Mouse (Mus musculus) embryonic facial prominence, embryonic 14.5 days (tissue): ENCODE measurements around the gene Mtcl1. TPM values are rescaled to one million over a fixed set of nuclear protein-coding genes. Genes with fewer than 3 reads are reported as not detected.

Source experiments
- ATAC-seq: fragments of 200-750 bp; cut with Nextera tagmentation; 2 replicates; pipeline ENCODE4 v1.8.0; 2017; ENCODE audit warnings: low read depth, moderate number of reproducible peaks, moderate TSS enrichment
- DNase-seq: peaks from one replicate; pipeline ENCODE4 v3.0.0-alpha.2; 2015; ENCODE audit warnings: low spot score
- H3K27ac ChIP-seq: fragments of 300-500 bp; sonication (generic); replicated peaks from 2 replicates; pipeline ENCODE4 v1.5.1; 2014; ENCODE audit warnings: low read depth, mild to moderate bottlenecking, low read length, moderate library complexity
- H3K27me3 ChIP-seq: fragments of 300-500 bp; sonication (generic); replicated peaks from 2 replicates; pipeline ENCODE4 v1.6.1; 2014; ENCODE audit warnings: low read length; ENCODE audit not compliant: control insufficient read depth, insufficient read depth
- H3K36me3 ChIP-seq: fragments of 300-500 bp; sonication (generic); 2 replicates; pipeline ENCODE4 v1.6.1; 2014; ENCODE audit warnings: low read length, mixed read lengths; ENCODE audit not compliant: control insufficient read depth, insufficient read depth
- H3K4me1 ChIP-seq: fragments of 300-500 bp; sonication (generic); 2 replicates; pipeline ENCODE4 v1.6.1; 2014; ENCODE audit warnings: antibody characterized with exemption, low read length; ENCODE audit not compliant: control insufficient read depth, insufficient read depth
- H3K4me2 ChIP-seq: fragments of 300-500 bp; sonication (generic); 2 replicates; pipeline ENCODE4 v1.6.1; 2014; ENCODE audit warnings: low read depth, mild to moderate bottlenecking, low read length, moderate library complexity, mixed read lengths
- H3K4me3 ChIP-seq: fragments of 300-500 bp; sonication (generic); 2 replicates; pipeline ENCODE4 v1.5.1; 2014; ENCODE audit warnings: low read depth, mild to moderate bottlenecking, low read length
- H3K9ac ChIP-seq: fragments of 300-500 bp; sonication (generic); 2 replicates; pipeline ENCODE4 v1.6.1; 2014; ENCODE audit warnings: low read depth, mild to moderate bottlenecking, low read length, moderate library complexity, mixed read lengths
- H3K9me3 ChIP-seq: fragments of 300-500 bp; sonication (generic); 2 replicates; pipeline ENCODE4 v1.6.1; 2016; ENCODE audit warnings: low read length; ENCODE audit not compliant: control insufficient read depth
- WGBS: fragments of 180-500 bp; shearing (Covaris S2); extraction: QIAGEN DNeasy Blood & Tissue Kit; methylation state at CpG from one replicate; pipeline ENCODE4 v1.1.7; 2014; 5-methylcytosine and 5-hydroxymethylcytosine counted together
- polyA plus RNA-seq: library from polyadenylated mRNA; unstranded; fragments of >200 nt; fragmentation: Nextera tagmentation; extraction: Ambion mirVana; gene quantifications from 2 replicates; pipeline ENCODE4 v1.2.1, GENCODE M21; 2014

Mtcl1 gene
- polyA plus RNA-seq, 1 experiment from 2014 or later, result 8.8 TPM

DNA sequence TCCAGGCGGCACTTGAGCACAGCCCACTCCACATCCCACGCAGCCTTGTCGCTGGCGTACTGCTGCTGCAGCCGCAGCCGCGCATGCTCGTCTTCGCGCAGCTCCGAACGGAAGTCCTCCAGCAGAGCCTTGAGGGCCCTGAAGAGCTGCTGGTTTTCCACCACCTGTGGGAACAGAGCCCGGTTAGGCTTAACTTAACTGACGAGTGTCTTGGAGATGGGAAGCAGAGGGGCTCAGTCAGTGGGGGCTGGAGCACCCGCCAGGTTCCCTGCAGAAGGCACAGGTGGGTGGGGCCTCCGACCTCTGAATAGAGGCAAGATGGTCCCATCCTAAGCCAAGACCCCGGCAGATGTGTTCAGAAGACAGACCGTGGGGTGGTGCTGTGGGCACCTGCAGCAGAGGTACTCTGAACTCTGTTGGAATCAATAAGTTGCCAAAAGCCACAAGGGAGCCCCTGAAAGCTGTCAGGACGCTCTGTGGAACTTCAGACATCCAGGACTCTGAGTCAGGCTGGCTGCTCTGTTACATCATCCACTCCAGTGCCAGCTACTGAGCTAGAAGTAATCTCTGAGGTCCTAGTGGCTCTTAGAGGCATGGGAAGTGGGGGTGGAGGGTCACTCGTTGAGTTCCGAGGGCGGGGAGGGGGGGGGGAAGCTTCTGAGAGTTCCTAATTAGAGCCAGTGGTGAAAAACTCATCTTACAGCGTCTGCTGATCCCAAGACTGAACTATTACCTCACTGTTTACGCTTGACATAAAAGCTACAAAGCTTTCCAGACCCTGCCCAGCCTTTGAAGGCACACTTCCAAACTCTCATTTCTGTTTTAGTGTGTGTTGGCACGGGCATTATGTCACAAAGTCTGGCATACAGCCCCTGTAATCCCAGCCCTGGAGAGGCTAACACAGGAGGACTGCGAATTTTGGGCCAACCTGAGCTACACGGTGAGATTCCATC, 91.2 kb downstream of the Mtcl1 start:
- no peak overlapping the region for H3K4me3 ChIP-seq
- no peaks in the 10 kb centered on the region for H3K27me3 ChIP-seq
- 77% methylated on average over 27 of the region's 27 CpGs for WGBS
- H3K4me1 ChIP-seq, result no peaks in the 10 kb centered on the region
- 0 out of 2 replicates have a peak, but pooled peaks cover 3% of the 10 kb centered on the region for H3K36me3 ChIP-seq
- H3K27ac ChIP-seq, result no peak overlapping the region
- ATAC-seq, result peak; percentile 53; the same call in 1 of the 2 replicates
- DNase-seq, result peak; percentile 68
- no peak overlapping the region for H3K9ac ChIP-seq
- H3K9me3 ChIP-seq, result no peaks in the 10 kb centered on the region
- no peak overlapping the region for H3K4me2 ChIP-seq

DNA sequence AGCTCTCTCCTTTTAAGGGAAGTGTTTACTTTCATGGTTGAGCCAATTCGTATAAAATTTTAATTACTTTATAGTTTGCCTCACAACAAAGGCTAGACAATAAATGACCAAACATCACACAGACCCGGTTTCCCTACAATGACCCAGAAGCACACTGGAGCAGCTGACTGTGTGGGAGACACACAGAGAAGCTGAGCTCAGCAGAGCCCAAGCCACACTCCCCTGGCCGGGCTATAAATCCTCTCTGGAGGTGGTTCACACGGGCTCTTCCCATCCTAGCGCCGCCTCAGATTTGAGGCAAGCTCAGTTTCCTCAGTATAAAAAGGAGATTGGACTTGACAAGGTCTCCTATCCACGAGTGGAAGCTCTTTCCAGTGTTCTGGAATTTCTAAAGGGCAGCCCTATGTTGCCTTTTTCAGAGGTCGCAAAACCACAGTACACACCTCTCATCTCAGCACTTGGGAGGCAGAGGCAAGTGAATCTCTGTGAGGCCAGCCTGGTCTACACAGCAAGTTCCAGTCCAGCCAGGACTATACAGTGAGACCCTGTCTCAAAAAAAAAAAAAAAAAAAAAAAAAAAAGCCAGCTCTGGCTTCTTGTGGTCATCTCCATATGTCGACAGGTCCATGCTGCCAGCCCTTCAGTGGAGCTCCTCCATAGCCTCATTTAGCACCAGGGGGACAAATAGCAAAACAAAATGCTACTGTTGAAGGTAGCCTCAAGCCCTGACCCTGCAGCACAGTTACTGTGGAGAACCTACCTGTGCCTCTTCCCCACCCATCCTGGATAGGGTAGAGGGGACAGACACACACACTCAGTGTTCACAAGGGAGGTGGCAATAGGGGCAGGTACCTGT, 92.2 kb downstream of the Mtcl1 start:
- H3K9me3 ChIP-seq, result no peaks in the 10 kb centered on the region
- H3K4me1 ChIP-seq, result no peaks in the 10 kb centered on the region
- H3K27ac ChIP-seq, result no peak overlapping the region
- H3K4me2 ChIP-seq, result no peak overlapping the region
- WGBS, result 82% methylated on average over 9 of the region's 9 CpGs
- 0 out of 2 replicates have a peak, but pooled peaks cover 3% of the 10 kb centered on the region for H3K36me3 ChIP-seq
- no peak for ATAC-seq
- no peak overlapping the region for H3K4me3 ChIP-seq
- DNase-seq, result no peak
- no peak overlapping the region for H3K9ac ChIP-seq
- H3K27me3 ChIP-seq, result no peaks in the 10 kb centered on the region

DNA sequence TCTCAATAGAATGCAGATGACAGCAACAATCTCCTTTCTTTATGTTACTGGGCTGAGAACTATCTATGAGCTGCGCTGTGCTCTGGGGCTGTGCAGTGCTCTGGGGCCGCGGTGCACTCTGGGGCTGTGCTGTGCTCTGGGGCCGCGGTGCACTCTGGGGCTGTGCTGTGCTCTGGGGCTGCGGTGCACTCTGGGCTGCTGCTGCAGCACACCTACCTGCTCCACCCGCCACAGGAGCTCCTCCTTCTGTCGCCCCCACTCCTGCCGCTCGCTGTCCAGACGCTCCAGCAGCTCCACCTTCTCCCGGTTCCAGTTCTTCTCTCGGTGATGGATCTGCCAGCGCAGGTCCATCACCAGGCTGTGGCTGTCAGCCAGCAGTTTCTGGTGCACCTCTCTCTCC, 95.6 kb downstream of the Mtcl1 start:
- H3K9ac ChIP-seq, result no peak overlapping the region
- 0 out of 2 replicates have a peak, but pooled peaks cover 14% of the 10 kb centered on the region for H3K4me1 ChIP-seq
- H3K4me2 ChIP-seq, result no peak overlapping the region
- H3K27ac ChIP-seq, result no peak overlapping the region
- H3K4me3 ChIP-seq, result no peak overlapping the region
- no peak for DNase-seq
- H3K27me3 ChIP-seq, result no peaks in the 10 kb centered on the region
- ATAC-seq, result no peak
- H3K9me3 ChIP-seq, result no peaks in the 10 kb centered on the region
- H3K36me3 ChIP-seq, result 0 out of 2 replicates have a peak, but pooled peaks cover 3% of the 10 kb centered on the region
- WGBS, result 79% methylated on average over 12 of the region's 14 CpGs

DNA sequence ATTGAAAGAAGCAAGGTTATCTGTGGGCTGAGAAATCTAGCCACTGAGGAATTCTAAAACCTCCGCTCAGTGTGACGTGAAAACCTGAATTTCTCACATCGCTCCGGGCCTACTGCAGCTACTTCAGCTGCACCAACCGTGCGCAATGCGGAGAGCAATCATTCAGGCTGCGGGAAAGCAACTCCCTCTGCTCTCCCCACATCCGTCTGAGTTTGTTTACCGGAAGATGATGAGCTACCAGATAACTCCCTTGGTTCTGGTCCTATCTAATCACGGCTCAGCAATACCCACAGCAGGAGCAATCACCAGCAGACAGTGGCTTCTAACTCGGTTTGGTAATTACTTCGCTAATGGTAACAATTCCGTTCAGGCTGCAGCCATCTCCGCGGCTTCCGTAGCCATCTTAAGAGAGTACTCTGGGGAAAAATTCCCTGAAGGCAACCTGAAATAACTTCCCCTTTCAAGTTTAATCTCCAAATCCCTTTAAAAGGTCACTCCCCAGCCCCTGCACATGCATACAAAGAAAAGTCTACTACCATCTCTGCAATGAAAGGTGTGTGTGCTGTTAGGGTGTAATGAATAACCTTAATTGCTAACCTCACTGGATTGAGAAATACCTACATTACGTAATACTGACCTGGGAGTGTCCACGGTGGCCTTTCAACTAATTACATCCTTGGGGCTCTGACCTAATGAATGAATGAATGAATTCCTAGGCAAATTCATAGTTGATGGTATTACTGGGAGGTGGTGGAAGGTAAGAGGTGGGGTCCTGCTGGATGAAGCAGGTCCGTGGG, 96.5 kb downstream of the Mtcl1 start:
- no peak for DNase-seq
- Histone ChIP-seq H3K4me3 (no peak overlapping the region), H3K9me3 (no peaks in the 10 kb centered on the region), H3K4me1 (0 out of 2 replicates have a peak, but pooled peaks cover 14% of the 10 kb centered on the region), H3K4me2 (no peak overlapping the region), H3K36me3 (0 out of 2 replicates have a peak, but pooled peaks cover 3% of the 10 kb centered on the region), H3K27me3 (no peaks in the 10 kb centered on the region), H3K9ac (no peak overlapping the region), H3K27ac (no peak overlapping the region)
- 66% methylated on average over 20 of the region's 20 CpGs for WGBS
- ATAC-seq, result peak; percentile 24; the same call in 1 of the 2 replicates

DNA sequence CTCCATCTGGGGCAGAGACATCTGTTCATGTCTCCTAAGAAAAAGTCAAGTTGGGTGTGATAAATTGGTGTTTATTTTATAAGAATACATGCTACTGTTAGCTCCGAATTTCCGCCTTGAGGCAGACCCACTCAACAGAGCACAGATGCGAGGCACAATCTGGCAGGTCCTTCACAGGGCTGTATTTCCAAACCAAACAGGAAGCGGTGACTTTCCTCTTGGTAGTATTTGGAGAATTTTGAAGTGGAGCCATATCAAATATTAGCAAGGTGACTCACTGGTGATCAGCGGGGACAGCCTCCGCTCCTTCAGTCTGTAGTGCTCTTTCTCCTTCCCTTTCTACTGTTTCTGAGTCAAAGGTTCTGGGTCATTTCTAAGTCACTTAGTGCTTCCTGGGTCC, 97.3 kb downstream of the Mtcl1 start:
- H3K27ac ChIP-seq, result no peak overlapping the region
- WGBS, result 69% methylated on average over 6 of the region's 6 CpGs
- no peak for ATAC-seq
- 0 out of 2 replicates have a peak, but pooled peaks cover 3% of the 10 kb centered on the region for H3K36me3 ChIP-seq
- no peak overlapping the region for H3K9ac ChIP-seq
- H3K4me1 ChIP-seq, result 0 out of 2 replicates have a peak, but pooled peaks cover 14% of the 10 kb centered on the region
- H3K27me3 ChIP-seq, result no peaks in the 10 kb centered on the region
- H3K4me2 ChIP-seq, result no peak overlapping the region
- no peaks in the 10 kb centered on the region for H3K9me3 ChIP-seq
- DNase-seq, result peak; percentile 39
- no peak overlapping the region for H3K4me3 ChIP-seq

DNA sequence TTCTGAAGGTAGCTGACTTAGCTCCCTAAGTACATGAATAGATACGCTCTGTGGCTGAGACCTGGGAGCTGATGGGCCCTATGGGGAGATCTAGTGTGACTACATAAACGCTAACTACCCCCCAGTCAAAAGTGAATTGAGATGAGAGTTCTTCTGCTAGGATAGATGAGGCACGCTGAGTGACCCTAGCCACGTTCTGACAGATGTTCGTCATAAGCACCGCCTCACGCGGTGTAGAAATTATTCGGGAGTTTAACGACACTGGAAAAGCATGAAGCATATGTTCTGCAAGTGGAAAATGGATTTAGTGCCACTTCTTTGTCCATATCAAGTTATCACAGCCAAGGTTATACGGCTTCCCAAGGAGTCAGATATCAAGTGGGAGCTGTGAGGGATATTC, 98.9 kb downstream of the Mtcl1 start:
- H3K4me2 ChIP-seq, result 0 out of 2 replicates have a peak overlapping the region, but pooled peaks have one; percentile 21
- no peaks in the 10 kb centered on the region for H3K27me3 ChIP-seq
- DNase-seq (peak; percentile 65), ATAC-seq (peak; percentile 42; the same call in 1 of the 2 replicates)
- H3K4me1 ChIP-seq, result 0 out of 2 replicates have a peak, but pooled peaks cover 14% of the 10 kb centered on the region
- H3K9me3 ChIP-seq, result no peaks in the 10 kb centered on the region
- no peak overlapping the region for H3K4me3 ChIP-seq
- WGBS, result 60% methylated on average over 11 of the region's 11 CpGs
- H3K36me3 ChIP-seq, result no peaks in the 10 kb centered on the region
- no peak overlapping the region for H3K9ac ChIP-seq
- H3K27ac ChIP-seq, result no peak overlapping the region; the same call in 1 of the 2 replicates

- Histone ChIP-seq H3K9ac (no peak overlapping the region), H3K4me2 (peak overlapping the region; percentile 21; the same call in 1 of the 2 replicates), H3K4me1 (0 out of 2 replicates have a peak, but pooled peaks cover 14% of the 10 kb centered on the region), H3K27ac (no peak overlapping the region; the same call in 1 of the 2 replicates), H3K36me3 (no peaks in the 10 kb centered on the region), H3K4me3 (no peak overlapping the region), H3K27me3 (no peaks in the 10 kb centered on the region), H3K9me3 (no peaks in the 10 kb centered on the region)
- peak; percentile 58 for ATAC-seq
- 30% methylated on average over 15 of the region's 15 CpGs for WGBS
- DNase-seq, result peak; percentile 83
Measured at GRCm38 (mm10) chr17:66350127-66350526, 99.4 kb downstream of the Mtcl1 start.
